Mouse (Mus musculus) lung, embryonic 14.5 days (tissue): ENCODE measurements around the gene Sema6d. TPM values are rescaled to one million over a fixed set of nuclear protein-coding genes. Genes with fewer than 3 reads are reported as not detected.

Experiments
- ATAC-seq: fragments of 200-750 bp; cut with Nextera tagmentation; 2 replicates; pipeline ENCODE4 v1.8.0; 2017; ENCODE audit warnings: mild to moderate bottlenecking, moderate TSS enrichment, moderate library complexity; ENCODE audit not compliant: insufficient read depth
- DNase-seq: peaks from one replicate; pipeline ENCODE4 v3.0.0-alpha.2; 2015
- H3K27ac ChIP-seq: fragments of 300-500 bp; sonication (generic); 2 replicates; pipeline ENCODE4 v1.5.1; 2014; ENCODE audit warnings: low read depth, mild to moderate bottlenecking, moderate library complexity
- H3K27me3 ChIP-seq: fragments of 300-500 bp; sonication (generic); 2 replicates; pipeline ENCODE4 v1.6.1; 2014; ENCODE audit warnings: low read length, control low read depth; ENCODE audit not compliant: insufficient read depth
- H3K36me3 ChIP-seq: fragments of 300-500 bp; sonication (generic); 2 replicates; pipeline ENCODE4 v1.6.1; 2014; ENCODE audit warnings: control low read depth; ENCODE audit not compliant: insufficient read depth
- H3K4me1 ChIP-seq: fragments of 300-500 bp; sonication (generic); 2 replicates; pipeline ENCODE4 v1.6.1; 2014; ENCODE audit warnings: antibody characterized with exemption, control low read depth; ENCODE audit not compliant: insufficient read depth
- H3K4me2 ChIP-seq: fragments of 300-500 bp; sonication (generic); 2 replicates; pipeline ENCODE4 v1.6.1; 2014; ENCODE audit warnings: mild to moderate bottlenecking
- H3K4me3 ChIP-seq: fragments of 300-500 bp; sonication (generic); 2 replicates; pipeline ENCODE4 v1.5.1; 2014; ENCODE audit warnings: low read depth, low read length
- H3K9ac ChIP-seq: fragments of 300-500 bp; sonication (generic); 2 replicates; pipeline ENCODE4 v1.6.1; 2014
- H3K9me3 ChIP-seq: fragments of 300-500 bp; sonication (generic); 2 replicates; pipeline ENCODE4 v1.6.1; 2016; ENCODE audit warnings: low read depth, low read length, control low read depth
- CTCF ChIP-seq: IDR thresholded peaks from 2 replicates; pipeline ENCODE4 v1.5.1; 2016; ENCODE audit warnings: antibody characterized with exemption, low read depth
- WGBS: fragments of 180-500 bp; shearing (Covaris S2); extraction: QIAGEN DNeasy Blood & Tissue Kit; methylation state at CpG from one replicate; pipeline ENCODE4 v1.1.7; 2014; 5-methylcytosine and 5-hydroxymethylcytosine counted together
- polyA plus RNA-seq: library from polyadenylated mRNA; unstranded; fragments of >200 nt; fragmentation: Nextera tagmentation; extraction: Ambion mirVana; gene quantifications from 2 replicates; pipeline ENCODE4 v1.2.1, GENCODE M21; 2014

Gene Sema6d
- polyA plus RNA-seq, 1 experiment from 2014 or later = 26.7 TPM

GRCm38 (mm10) chr2:124573734-124574133, 484.0 kb downstream of the Sema6d start:
- no peaks in the 10 kb centered on the region for H3K27me3 ChIP-seq
- no peaks in the 10 kb centered on the region for H3K9me3 ChIP-seq
- no peaks in the 10 kb centered on the region for H3K4me1 ChIP-seq
- no peak for TF ChIP-seq CTCF
- H3K9ac ChIP-seq = no peak overlapping the region
- no peaks in the 10 kb centered on the region for H3K36me3 ChIP-seq
- DNase-seq (no peak), ATAC-seq (no peak)
- no peak overlapping the region for H3K27ac ChIP-seq
- WGBS = 62% methylated on average over 4 of the region's 4 CpGs
- H3K4me2 ChIP-seq = no peak overlapping the region
- no peak overlapping the region for H3K4me3 ChIP-seq

GRCm38 (mm10) chr2:124576053-124576452, 486.3 kb downstream of the Sema6d start:
- WGBS = 68% methylated on average over 2 of the region's 2 CpGs
- DNase-seq = no peak
- Histone ChIP-seq H3K4me1 (no peaks in the 10 kb centered on the region), H3K27ac (no peak overlapping the region), H3K27me3 (no peaks in the 10 kb centered on the region), H3K9me3 (no peaks in the 10 kb centered on the region), H3K4me2 (no peak overlapping the region), H3K36me3 (no peaks in the 10 kb centered on the region), H3K4me3 (no peak overlapping the region), H3K9ac (no peak overlapping the region)
- no peak for ATAC-seq
- TF ChIP-seq CTCF = no peak

GRCm38 (mm10) chr2:124583561-124583960, 493.8 kb downstream of the Sema6d start:
- H3K4me1 ChIP-seq = no peaks in the 10 kb centered on the region
- no peaks in the 10 kb centered on the region for H3K36me3 ChIP-seq
- H3K4me3 ChIP-seq = no peak overlapping the region
- H3K27ac ChIP-seq = no peak overlapping the region
- H3K9me3 ChIP-seq = no peaks in the 10 kb centered on the region
- no peak overlapping the region for H3K4me2 ChIP-seq
- ATAC-seq = no peak
- no peak overlapping the region for H3K9ac ChIP-seq
- no peak for TF ChIP-seq CTCF
- 56% methylated on average over 7 of the region's 7 CpGs for WGBS
- DNase-seq = no peak
- H3K27me3 ChIP-seq = no peaks in the 10 kb centered on the region

GRCm38 (mm10) chr2:124592750-124593149, 503.0 kb downstream of the Sema6d start:
- Histone ChIP-seq H3K27me3 (no peaks in the 10 kb centered on the region), H3K9me3 (no peaks in the 10 kb centered on the region), H3K9ac (no peak overlapping the region), H3K27ac (no peak overlapping the region), H3K4me2 (no peak overlapping the region), H3K4me3 (no peak overlapping the region), H3K36me3 (no peaks in the 10 kb centered on the region), H3K4me1 (no peaks in the 10 kb centered on the region)
- 76% methylated on average over 4 of the region's 4 CpGs for WGBS
- DNase-seq (no peak), ATAC-seq (no peak)
- TF ChIP-seq CTCF = no peak

- WGBS = 58% methylated on average over 3 of the region's 3 CpGs
- Histone ChIP-seq H3K4me1 (no peaks in the 10 kb centered on the region), H3K4me3 (no peak overlapping the region), H3K9ac (no peak overlapping the region), H3K27ac (no peak overlapping the region), H3K27me3 (no peaks in the 10 kb centered on the region), H3K36me3 (no peaks in the 10 kb centered on the region), H3K9me3 (no peaks in the 10 kb centered on the region), H3K4me2 (no peak overlapping the region)
- no peak for TF ChIP-seq CTCF
- DNase-seq = no peak
- ATAC-seq = no peak
Observed at GRCm38 (mm10) chr2:124599014-124599413, 509.2 kb downstream of the Sema6d start.

- H3K27me3 ChIP-seq = no peaks in the 10 kb centered on the region
- H3K4me1 ChIP-seq = no peaks in the 10 kb centered on the region
- H3K9me3 ChIP-seq = no peaks in the 10 kb centered on the region
- no peak for ATAC-seq
- no peak for TF ChIP-seq CTCF
- no peak overlapping the region for H3K27ac ChIP-seq
- DNase-seq = no peak
- 74% methylated on average over 9 of the region's 9 CpGs for WGBS
- H3K4me3 ChIP-seq = no peak overlapping the region
- no peaks in the 10 kb centered on the region for H3K36me3 ChIP-seq
- H3K4me2 ChIP-seq = no peak overlapping the region
- H3K9ac ChIP-seq = no peak overlapping the region
Observed at GRCm38 (mm10) chr2:124601702-124602378, 512.1 kb downstream of the Sema6d start.

- no peak overlapping the region for H3K27ac ChIP-seq
- TF ChIP-seq CTCF = no peak
Observed at GRCm38 (mm10) chr2:124602379-124602913, 512.7 kb downstream of the Sema6d start.

More at GRCm38 (mm10) chr2:124602379-124602913, 512.7 kb downstream of the Sema6d start:
- Histone ChIP-seq H3K4me3 (no peak overlapping the region), H3K36me3 (no peaks in the 10 kb centered on the region), H3K4me2 (no peak overlapping the region), H3K4me1 (no peaks in the 10 kb centered on the region), H3K27me3 (no peaks in the 10 kb centered on the region), H3K9me3 (no peaks in the 10 kb centered on the region), H3K9ac (no peak overlapping the region)
- WGBS = 50% methylated on average over 8 of the region's 8 CpGs
- ATAC-seq = no peak
- DNase-seq = no peak
